Mouse (Mus musculus): ENCODE measurements around the gene Clstn1.

GRCm38 (mm10) chr4:149674814-149675377 is 88.6 kb downstream of the Clstn1 start:
- TF ChIP-seq USF1 (IDR thresholded peaks at IDR 0.05; ENCODE audit: low read depth): no peak
- TF ChIP-seq POLR2A (IDR thresholded peaks at IDR 0.05; ENCODE audit: insufficient read length, low read depth): no peak
- TF ChIP-seq REST (IDR thresholded peaks at IDR 0.05; ENCODE audit: insufficient read depth, insufficient read length): no peak

Data from myocyte (in vitro differentiated cells).